ENCODE assay signal across 14 mouse cellular contexts in genomic region chr2:79086280-79086679, GRCm38 (mm10).
"Had no signal": no experiment of that assay in that cellular context is flagged by ENCODE, and none has a peak within 500 bp of the region (broad histone marks: within the 10 kb centered on the region; RNA-seq: fewer than 3 reads in every experiment).

No protein-coding gene starts in this region.

- H3K9me3 ChIP-seq: liver, embryonic 12.5 days; megakaryocyte, embryonic 14.5 days; neural tube, embryonic 12.5 days; stomach, embryonic 15.5 days had no signal

- H3K9ac ChIP-seq: liver, embryonic 12.5 days; lung, embryonic 14.5 days; neural tube, embryonic 12.5 days; stomach, embryonic 15.5 days had no signal

- DNase-seq: lung, adult 18-20 months; lung, embryonic 14.5 days; lung, postnatal 14 days; lung, postnatal 36 days; midbrain, embryonic 14.5 days; right cerebral cortex, postnatal 14 days had no signal

- H3K4me2 ChIP-seq: midbrain, embryonic 11.5 days; neural tube, embryonic 12.5 days; stomach, embryonic 15.5 days had no signal

- H3K4me1 ChIP-seq: neural tube, embryonic 12.5 days; stomach, embryonic 15.5 days had no signal

- ATAC-seq: liver, embryonic 12.5 days; midbrain, embryonic 16.5 days had no signal

- H3K27me3 ChIP-seq: liver, embryonic 12.5 days; megakaryocyte, embryonic 14.5 days; neural tube, embryonic 12.5 days; stomach, embryonic 15.5 days had no signal

- H3K27ac ChIP-seq: liver, embryonic 12.5 days; liver, embryonic 14.5 days; neural tube, embryonic 12.5 days; stomach, embryonic 15.5 days; stomach, postnatal 0 days had no signal

- H3K36me3 ChIP-seq: liver, embryonic 12.5 days; neural tube, embryonic 12.5 days; stomach, embryonic 15.5 days had no signal

- H3K4me3 ChIP-seq: liver, embryonic 12.5 days; neural tube, embryonic 12.5 days; stomach, embryonic 15.5 days had no signal
